Mouse (Mus musculus) WW6 (cell line): ENCODE results near the gene Sf3a2.

Source experiments
- DNase-seq: peaks from one replicate; pipeline ENCODE4 v3.0.0-alpha.2; 2013; ENCODE audit warnings: low read depth, low spot score

Sf3a2 gene

DNA sequence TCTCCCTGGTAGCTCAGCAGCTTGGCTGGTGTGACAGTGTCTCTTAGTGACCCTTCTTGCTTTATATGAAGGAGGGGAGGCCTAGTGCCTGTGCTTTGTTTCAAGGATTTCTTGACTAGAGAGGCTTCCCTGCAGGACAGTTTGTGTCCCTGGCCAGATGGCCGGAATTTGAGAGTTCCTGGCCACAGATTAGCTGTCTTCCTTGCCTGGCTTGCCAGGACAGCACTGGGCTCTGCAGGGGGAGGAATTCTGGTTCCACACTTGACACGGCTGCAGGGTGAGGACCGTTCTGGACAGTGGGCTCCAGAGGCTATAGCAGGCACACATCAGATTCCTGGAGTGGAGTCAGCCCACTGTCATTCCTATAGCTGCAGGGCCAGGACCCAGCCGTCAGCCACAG, 22.3 kb upstream of the Sf3a2 start:
- DNase-seq: no peak

DNA sequence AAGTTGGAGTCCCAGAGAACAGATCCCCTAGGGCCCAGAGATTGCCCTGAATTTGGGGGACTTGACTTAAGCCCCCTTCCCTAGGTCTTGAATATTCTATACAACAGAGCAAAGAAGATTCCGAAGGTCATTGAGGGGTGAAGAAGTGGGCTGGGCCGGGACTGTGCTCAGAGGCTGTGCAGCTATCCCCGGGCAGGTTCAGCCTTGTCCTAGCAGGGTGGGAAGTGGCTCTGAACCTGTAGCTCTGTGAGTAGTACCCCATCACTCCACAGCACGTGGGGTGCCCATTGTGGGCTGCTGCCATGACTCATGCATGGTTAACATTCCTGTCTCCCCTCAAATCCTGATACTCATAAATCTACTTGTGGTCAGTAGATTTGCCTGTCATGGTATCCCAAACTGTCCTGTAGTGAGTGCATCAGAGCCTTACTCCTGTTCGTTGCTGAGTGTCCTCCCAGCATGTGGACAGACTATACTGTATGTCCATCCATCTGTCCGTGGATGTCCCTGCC, 21.6 kb upstream of the Sf3a2 start:
- no peak for DNase-seq

DNA sequence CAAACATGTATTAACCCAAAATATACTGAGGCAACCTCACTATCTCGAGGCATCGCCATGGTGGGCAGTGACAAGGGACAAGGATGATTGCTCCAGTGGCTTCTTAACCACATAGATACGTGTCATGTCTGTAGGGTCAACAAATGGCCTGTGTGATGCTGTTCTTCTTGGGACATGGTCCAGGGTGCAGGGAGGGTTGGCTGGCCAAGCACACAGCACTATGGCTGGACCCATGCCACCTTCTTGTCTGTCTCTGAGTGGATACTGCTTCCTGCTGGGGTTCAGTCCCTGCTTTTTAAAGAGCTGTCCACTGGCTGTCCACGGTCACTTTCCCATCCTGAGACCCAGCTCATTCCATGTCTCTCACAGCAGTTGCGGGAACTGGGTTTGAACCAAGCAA, 20.9 kb upstream of the Sf3a2 start:
- no peak for DNase-seq

DNA sequence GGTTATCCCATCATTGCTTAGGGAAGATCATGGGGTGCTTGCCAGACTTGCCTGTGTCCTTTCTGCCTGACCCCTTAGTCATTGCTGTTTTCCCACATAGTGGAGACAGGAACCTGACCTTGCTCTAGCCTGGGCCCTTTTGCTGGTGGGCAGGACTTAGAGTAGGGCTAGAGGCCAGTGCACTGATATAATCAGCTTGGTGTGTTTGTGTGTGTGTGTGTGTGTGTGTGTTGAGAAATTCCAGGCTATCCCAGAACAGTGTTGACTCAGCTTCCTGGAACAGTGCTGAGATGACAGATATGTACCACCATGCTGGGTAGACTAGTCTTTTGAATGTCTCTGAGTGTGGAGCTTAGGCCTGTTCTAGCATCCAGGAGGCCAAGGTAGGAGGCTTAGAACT, 18.4 kb upstream of the Sf3a2 start:
- no peak for DNase-seq

DNA sequence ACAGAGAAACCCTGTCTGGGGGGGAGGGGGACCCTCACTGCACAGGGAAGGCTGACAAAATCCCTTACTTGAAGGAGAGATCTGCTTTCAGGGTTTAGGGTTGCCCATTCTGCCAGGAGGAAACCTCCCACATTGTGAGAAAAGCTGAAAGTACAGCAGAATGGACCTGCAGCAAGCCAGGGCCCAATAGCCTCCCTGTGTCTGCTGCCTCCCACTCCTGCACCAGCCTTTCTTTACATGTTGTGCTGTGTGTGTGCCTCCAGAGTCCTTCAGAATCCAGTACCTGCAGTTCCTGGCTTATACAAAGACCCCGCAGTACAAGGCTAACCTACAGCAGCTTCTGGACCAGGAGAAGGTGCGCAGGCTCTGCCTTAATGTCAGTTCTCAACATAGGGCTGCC, 13.7 kb upstream of the Sf3a2 start:
- no peak for DNase-seq

DNA sequence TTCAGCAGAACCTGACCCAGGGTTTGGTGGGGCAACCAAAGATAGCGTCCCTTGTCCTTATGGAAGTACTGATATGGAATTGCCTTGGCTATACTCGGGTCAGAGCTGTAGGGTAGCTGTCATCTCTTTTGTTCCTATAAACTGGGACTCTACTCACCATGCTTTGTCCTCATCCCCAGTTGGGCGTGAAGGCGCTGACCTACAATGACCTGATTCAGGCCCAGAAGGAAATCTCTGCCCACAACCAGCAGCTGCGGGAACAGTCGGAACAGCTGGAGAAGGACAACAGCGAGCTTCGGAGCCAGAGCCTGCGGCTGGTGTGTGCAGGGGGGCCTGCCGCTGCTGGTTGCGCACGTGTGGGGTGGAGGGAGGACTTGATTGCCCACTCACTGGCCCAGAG, 13.1 kb upstream of the Sf3a2 start:
- DNase-seq: no peak

DNA sequence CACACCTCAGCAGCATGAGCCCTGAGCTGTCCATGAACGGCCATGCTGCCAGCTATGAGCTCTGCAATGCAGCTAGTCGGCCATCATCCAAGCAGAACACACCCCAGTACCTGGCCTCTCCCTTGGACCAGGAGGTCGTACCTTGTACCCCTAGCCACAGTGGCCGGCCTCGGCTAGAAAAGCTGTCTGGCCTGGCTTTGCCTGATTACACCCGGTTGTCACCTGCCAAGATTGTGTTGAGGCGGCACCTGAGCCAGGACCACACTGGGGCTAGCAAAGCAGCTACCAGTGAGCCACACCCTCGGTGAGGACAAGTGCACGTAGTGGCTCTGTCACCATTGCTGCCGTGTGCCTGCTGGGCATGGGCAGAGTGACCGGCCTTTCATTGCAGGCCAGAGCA, 12.0 kb upstream of the Sf3a2 start:
- DNase-seq: no peak

DNA sequence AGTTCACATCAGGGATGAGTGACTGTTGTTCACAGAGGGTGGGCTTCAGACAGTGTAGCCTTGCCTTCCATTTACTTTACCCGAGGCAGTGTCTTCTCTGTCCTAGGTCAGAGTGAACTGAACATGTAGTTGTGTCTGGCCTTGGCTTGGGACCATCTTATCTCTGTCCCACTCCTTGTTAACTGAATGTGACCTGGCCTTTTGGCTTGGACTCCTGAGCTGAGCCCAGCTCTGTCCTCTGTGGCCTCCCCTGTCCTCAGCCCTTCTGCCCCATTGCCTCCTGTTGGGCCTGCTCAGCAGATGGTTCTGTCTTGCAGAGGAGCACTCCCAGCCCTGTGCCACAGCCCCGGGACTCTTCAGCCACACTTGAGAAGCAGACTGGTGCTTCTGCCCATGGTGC, 10.5 kb upstream of the Sf3a2 start:
- DNase-seq: no peak

DNA sequence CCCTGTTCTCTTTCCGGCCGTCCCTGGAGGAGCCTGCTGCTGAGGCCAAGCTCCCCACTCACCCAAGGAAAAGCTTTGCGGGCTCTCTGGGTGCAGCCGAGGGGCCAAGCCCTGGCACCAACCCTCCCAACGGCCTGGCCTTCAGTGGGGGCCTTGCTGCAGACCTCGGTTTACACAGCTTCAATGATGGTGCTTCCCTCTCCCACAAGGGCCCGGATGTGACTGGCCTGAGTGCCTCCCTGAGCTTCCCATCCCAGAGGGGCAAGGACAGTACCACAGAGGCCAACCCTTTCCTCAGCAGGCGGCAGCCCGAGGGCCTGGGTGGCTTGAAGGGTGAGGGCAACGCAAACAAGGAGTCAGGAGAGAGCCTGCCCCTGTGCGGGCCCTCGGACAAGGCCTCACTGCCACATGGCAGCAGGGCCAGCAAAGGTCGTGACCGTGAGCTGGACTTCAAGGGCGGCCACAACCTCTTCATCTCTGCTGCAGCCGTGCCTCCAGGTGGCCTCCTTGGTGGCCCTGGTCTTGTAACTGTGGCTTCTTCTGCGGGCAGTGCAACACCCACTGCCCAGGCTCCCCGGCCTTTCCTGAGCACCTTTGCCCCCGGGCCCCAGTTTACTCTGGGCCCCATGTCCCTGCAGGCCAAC, 7.1 kb upstream of the Sf3a2 start:
- DNase-seq: no peak

DNA sequence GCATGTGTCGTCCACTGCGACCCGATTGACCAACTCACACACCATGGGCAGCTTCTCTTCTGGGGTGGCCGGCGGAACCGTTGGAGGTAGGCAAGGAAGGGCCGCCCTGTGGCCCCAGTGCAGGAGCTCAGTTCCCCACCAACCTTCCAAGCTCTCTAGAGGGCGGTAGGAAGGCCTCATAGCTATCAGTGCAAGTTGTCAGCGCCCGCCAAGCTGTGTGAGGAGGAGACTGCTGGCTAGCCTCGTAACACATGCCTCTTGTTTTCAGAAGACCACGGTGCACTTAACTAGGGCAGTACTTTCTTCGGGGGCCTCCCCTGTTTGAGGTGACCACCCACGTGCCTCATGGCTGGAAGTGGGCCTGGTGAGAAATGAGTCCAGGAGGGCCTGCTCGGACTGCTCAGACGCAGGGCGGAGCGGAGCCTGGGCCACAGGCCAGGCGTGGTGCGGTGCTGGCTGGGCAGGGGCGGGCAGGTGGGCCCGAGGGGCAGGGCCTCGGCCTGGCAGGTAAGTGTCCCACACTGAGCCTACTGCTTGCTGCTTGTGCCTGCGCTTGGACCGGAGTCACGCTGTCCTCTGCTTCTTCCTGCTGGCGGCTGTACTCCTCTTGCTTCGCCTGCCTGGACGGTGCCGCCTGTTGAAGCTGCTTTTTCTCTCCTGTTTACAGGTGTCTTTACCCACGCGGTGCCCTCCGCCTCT, 6.4 kb upstream of the Sf3a2 start:
- DNase-seq: no peak

DNA sequence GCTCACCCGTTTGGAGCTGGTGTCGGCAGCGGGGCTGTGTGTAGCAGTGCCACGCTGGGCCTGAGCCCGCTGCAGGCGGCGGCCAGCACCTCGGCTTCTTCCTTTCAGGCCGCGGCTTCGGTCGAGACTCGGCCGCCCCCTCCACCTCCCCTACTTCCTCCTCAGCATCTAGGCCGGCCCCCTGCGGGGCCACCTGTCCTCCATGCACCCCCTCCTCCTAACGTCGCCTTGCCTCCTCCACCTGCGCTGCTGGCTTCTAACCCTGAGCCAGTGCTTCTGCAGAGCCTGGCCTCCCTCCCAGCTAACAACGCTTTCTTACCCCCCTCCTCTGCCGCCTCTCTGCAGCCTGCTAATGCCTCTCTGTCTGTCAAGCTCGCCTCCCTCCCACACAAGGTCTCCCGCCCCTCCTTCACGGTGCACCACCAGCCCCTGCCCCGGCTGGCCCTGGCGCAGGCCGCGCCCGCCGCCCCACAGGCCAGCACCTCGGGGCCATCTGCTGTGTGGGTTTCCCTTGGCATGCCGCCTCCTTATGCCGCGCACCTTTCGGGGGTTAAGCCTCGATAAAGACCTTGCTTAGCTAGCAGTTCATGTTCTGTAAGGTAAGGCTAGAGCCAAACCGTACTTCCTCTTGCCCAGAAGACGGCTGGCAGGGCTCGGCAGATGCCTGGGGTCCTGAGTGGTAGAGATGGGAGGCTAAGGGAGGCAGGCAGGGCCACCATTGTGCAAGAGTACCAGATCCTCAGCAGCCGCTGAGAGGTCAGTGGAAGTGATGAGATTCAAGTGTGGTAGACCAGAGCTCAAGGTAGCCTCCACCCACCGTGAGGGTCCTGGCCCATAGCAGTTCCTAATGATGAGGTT, 5.6 kb upstream of the Sf3a2 start:
- DNase-seq: no peak

DNA sequence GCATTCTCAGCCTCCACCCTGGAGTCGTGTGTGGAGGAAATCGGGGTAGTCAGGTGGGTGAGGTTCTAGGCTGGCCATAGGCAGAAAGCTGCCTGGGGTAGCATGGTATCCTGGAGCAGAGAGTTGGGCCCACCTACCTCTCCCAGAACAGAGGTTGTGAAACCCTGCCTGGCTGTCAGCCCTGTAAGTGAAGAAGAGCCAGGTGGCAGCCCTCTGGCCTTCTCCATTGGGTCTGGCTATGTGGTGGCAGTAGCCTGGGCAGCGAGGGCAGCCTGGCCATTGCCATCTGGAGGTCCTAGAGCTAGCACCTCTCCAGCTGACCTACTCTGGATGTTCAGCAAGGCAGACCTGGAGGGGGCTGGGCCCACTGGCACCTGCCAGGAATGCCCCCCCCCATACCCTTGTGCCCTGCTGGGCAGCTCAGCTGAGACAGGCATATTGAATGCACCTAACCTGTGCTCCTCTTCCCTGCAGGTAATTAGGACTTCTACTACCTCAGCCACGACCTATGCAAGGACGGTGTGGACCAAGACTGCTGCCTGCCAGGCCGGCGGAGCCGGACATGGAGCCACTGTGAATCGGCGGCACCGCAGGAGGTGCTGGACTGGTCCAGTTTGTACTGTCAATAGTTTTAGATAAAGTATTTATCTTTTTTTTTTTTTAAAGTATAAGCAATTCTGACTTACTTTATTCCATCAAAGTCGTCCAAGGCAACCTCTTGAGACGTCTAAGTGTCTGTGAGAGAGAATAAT, 4.8 kb upstream of the Sf3a2 start:
- no peak for DNase-seq

DNA sequence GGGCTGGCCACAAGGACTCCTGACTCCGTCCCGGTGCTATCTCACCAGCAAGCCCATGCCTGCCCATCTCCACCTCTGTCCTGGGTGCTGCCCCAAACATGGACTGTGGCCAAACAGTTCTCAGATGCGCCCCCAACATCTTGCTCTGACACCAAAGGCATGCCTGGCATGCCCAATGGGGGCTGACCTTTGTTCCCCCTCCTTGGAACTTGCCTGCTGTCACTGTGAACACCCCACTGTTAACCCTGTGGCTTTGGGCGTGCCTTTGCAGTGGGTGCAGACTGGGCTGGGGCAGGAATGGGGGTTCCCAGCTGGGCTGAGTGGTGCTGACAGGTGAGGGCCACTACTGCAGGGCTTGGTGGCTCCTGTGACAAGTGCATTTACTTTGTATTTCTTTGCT, 4.2 kb upstream of the Sf3a2 start:
- no peak for DNase-seq

DNA sequence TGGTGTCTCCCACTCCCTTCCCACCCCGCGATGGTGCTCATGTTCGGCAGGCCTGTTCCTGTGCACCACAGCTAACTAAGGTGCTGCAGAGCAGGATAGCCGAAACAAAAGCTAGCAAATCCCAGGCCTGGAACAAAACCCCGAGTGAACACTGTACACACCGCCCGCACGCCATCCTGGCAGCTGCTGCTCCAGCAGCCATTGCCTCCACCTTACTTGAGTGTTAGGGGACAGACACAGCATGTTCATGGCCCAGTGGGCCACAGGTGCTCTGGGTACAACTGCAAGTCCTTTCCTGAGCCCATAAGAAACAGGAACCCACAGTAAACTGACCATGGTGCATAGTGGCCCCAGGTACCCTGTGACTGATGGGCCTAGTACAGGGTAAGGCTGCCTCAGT, 3.2 kb upstream of the Sf3a2 start:
- DNase-seq: no peak

DNA sequence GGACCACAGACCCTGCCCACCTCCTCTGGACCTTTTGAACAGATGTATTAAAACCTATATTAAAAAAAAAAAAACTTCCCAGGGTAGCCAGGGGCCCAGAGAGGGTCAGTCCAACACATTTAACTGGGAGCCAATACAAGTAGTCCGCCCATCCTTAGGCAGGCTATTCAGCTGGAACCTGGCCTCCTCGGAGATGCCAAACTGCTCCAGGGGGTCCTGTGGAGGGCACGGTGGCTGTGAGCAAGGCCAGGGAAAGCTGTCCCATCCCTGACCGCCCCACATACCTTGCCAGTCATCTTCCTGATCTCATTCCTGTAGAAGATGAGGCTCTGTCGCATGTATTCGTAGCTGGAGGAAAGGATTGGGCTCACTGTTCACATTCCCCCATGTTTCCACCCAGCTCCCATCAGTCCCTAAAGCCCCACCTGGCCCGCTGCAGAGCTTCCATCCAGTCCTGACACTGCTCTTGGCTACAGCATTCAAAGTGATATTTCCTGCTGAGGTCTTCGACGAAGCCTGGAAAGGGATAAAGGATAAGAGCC, 1.6 kb upstream of the Sf3a2 start:
- DNase-seq: no peak

DNA sequence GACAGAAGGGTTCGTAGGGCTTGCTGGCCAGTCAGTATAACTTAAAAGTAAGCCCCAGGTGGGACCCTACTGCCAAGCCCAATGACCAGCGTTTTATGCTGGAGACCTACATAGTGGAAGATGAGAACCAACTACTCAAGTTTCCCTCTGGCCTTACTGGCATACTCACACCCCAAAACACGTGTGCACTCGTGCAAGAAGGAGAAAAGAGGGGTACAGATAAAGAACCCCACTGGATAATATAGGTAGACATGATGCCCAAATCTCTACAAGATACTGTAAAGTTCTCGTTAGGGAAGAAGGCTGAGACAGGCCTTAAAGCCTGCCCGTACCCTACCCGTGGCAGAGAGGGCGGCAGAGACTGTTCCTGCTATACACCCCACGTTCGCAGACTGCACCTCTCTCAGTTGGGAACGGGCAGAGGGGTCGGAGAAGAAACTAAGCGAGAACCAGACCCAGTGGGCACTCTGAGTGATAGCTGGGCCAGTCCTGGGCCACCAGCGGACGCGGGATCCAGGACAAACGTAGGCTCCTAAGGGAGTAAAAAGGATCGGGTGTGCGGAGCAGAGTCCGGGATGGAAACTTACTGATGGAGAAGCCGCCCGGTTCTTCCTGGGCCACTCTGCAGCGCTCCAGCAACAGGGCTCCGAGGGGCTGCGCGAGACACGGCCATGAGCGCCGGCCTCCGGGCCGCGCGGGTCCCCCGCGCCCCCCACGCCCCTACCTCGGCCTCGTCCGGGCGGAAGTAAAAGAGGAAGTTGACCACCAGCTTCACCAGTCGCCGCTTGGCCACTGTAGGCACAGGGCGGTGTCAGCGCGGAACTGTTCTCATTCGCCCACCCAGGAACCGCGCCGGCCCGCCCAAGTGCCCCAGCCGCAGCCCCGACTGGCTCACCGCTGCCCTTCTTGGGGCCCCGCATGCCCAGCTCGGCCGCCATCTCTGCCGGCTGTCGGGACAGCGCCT, 530 bp upstream of the Sf3a2 start:
- DNase-seq: no peak

DNA sequence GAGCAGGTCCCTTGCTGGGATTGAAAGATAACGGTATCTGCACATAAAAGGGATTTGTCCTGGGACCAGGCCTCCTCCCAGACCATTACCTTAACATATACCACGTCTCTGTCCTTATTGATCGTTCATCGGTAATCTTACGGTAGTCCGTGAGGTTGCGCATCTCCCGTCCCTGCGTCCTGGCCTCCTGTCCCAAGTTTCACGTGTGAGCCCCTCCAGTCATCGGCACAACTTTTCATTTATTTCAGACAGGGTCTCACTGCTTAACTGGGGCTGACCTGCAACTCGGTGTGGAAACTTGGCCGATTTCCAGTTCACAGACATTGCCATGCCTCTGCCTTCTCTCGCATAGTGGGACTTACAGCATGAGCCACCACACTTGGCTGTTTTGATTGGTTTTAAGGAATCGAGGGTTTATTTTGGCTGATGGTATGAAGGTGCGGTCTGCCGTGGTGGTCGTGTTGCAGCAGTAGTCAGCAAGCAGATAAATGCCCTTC, 1.1 kb downstream of the Sf3a2 start:
- DNase-seq: no peak

DNA sequence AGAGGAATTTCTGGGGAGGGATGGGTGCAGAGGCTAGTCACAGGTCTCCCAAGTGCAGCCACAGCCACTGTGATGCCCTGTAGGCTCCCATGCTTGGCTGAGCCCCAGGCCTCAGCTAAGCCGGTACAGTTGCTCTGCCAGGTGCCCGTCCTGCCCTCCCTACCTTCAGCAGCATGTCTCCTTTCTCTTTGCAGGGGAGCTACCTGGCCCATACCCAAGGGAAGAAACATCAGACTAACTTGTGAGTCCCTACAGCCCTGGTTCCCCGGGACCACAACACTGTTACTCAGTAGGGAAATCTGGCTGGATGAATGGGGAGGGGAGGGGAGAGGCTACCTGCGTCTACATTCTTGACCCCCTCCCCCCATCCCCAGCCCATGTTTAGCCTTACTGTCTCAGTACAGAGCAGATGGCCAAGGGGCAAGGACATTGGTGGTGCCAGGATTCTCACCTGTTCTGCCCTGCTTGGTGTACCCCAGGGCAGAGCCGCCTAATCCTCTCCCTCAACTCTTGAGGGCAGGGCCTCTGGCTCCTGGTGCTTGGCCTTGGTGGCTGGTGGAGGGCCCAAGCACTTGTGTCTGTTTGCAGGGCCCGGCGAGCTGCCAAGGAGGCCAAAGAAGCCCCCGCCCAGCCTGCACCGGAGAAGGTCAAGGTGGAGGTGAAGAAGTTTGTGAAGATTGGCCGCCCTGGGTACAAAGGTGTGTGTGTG, 4.4 kb downstream of the Sf3a2 start:
- no peak for DNase-seq

DNA sequence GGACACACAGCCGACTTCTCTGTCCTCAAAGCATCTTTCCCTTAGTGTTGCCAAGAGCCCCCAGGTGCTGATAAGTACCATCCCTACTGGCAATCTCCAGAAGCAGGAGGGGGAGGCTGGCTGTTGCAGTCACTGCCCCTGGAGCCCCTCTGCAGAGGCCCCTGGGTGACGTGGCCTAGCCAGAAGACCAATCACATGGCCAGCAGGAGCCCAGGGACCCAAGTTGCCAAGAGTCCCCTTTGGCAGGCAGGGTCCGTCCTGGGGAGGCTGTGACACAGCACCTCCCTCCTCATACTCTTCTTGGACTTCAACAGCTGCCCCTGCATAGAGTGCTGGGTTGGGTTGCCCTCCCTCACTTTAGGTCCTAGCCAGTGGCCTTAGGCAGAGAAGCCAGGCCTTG, 5.0 kb downstream of the Sf3a2 start:
- DNase-seq: no peak

DNA sequence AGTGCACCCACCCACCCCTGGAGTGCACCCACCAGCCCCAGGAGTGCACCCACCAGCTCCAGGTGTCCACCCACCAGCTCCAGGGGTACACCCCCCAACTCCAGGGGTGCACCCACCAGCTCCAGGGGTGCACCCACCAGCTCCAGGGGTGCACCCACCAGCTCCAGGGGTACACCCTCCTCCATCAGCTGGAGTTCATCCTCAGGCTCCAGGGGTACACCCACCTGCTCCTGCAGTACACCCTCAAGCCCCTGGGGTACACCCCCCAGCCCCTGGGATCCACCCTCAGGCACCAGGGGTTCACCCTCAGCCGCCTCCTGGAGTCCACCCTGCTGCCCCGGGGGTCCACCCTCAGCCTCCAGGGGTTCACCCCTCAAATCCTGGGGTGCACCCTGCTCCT, 6.3 kb downstream of the Sf3a2 start:
- DNase-seq: no peak
